Mouse (Mus musculus) retina, postnatal 1 day (tissue): ENCODE measurements around the gene H2-D1.
"Not testable (repeated sequence)": the region's sequence is repeated elsewhere in the genome, so short reads cannot be mapped to it uniquely, and the experiment has no call there.

ENCODE experiments used
- DNase-seq: peaks from one replicate; pipeline ENCODE4 v3.0.0-alpha.2; 2012

H2-D1 gene

DNA sequence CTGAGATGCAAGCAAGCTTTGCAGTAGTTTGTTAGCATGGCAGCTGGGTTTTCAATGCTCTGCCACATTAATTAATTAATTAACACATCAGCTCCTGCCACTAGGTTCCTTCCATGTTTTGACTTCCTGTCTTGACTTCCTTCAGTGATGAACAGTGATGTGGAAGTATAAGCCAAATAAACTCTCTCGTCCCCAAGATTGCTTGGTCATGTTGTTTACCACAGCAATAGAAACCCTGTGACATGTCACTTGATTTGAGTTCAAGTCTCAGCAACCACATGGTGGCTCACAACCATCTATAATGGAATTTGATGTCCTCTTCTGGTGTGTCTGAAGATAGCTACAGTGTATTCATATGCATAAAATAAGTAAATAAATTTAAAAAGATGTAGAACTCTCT, 5.2 kb upstream of the H2-D1 start:
- DNase-seq = no peak

DNA sequence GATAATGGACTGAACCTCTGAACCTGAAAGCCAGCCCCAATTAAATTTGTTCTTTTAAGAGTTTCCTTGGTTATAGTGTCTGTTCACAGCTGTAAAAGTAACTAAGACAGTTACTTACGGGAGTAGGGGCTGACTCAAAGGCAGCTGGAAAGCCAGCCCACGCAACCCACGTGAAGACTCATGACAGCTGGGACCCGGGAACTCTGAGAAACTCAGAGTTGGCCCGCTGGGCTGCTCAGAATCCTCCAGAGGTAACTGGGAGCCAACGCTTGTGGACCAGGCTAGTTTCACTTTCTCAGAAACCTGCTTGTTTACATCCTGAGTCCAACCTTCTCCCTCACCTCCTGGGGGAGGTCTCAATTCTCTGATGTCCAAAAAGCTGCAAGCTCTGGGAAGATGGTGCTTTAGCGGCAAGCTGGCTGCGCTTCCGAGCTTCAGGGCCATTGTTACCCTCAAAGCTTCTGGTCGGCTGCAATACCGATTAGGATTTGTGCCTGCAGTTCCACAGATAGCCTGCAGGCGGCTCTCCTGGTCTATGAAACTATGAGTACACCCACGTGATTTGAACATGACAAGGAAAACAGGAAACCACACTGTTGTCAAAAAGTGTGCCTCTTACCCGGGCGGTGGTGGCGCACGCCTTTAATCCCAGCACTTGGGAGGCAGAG, 4.6 kb upstream of the H2-D1 start:
- DNase-seq = peak; percentile 94

DNA sequence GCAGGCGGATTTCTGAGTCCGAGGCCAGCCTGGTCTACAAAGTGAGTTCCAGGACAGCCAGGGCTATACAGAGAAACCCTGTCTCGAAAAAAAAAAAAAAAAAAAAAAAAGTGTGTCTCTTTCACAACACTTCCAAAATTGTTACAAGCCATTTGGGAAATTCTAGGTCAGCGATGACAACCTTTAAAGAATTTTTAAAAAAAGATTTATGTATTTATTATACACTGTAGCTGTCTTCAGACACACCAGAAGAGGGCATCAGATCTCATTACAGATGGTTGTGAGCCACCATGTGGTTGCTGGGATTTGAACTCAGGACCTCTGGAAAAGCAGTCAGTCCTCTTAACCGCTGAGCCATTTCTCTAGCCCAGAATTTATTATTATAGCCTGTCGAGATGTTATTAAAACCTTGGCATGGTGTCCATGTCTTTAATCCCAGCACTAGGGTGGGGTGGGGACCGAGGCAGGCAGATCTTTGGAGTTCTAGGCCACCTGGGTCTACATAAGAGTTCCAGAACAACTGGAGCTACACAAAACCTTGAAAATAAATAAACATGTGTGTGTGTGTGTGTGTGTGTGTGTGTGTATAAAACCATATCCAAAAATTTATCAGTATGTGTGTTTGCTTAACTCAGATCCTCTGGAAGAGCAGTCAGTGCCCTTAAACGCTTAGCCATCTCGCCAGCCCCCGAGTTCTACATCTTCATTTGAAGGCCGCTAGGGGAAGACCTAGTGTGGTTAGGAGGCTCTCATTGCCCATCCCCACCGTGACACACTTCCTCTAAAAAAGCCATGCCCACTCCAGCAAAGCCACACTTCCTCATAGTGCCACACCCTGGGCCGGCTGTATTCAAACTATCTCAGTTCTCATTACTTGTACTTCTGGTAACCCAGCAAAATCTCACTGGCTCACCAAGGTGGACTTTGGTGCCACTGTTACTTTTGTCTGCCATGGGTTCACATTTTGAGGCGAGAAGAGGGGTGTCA, 3.7 kb upstream of the H2-D1 start:
- DNase-seq = no peak

DNA sequence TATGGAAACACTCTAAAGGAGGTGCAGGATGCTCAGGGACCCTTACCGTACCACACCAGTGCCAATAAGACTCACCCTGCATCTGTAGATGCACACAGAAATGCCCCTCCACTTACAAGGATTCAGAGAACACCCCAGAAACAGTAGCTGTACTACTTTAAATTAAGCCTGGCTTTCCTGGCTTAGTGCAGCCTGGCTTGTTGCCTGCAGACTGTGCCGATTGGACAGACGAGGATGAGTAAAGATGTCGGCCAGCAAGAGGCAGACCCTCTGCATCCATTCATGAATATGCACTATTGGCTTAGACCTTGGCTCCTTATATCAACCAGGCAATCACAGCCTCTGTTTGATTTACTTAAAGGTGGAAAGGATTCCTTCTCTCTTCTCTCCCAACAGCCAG, 2.9 kb upstream of the H2-D1 start:
- no peak for DNase-seq

DNA sequence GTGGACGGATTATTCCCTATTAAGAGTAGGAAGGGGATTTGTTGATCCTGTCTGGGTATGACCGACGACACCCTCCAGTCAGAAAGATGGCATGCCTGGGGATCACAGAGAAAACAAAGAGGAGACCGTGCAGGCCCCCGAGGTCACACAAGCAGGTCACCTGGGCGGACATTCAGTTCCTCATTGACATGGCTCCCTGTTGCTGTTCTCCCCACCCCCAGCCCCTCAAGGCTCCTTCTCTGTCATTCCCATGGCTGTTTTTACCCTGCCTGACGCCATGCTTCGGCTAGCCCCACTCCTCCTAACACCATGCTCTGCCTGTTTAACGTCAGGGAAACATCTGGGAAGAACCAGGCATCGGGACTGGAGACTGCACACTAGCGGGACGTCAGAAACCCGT, 879 bp upstream of the H2-D1 start:
- DNase-seq = no peak

DNA sequence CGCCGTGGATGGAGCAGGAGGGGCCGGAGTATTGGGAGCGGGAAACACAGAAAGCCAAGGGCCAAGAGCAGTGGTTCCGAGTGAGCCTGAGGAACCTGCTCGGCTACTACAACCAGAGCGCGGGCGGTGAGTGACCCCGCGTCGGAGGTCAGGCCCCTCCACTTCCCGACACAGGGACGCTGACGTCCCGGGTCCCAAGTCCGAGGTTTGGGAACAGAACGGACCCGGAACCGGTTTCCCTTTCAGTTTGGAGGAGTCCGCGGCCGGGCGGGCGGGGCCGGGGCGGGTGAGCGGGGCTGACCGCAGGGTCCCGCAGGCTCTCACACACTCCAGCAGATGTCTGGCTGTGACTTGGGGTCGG, 973 bp downstream of the H2-D1 start:
- DNase-seq = no peak

DNA sequence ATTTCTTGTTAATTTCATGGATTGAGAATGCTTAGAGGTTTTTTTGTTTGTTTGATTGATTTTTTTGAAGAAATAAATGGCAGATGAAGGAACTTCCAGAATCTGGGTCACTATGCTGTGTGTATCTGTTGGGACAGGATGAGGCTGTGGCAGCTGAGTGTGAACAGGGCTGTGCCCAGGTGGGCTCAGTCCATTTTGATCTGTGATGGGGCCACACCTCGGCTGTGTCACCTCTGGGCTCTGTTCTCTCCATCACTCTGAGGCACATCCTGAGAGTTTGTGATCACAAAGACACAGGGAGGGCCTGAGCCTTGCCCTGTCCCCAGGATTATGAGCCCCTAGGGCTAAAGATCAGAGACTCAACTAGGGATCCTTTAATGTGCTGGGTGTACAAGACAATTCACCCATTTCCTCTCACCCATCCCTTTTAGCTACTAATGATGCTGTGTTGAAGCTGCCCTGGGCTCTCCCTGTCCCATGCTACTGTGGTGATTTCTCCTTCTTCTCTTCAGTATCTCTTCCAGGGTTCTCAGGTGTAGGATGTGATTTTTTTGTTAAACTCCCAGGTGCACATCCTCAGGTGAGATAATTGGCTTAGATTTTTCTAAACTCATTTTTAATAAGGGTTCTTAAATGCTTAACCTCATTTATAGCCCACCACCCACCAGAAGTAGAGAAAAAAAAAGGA, 5.0 kb downstream of the H2-D1 start:
- no peak for DNase-seq

DNA sequence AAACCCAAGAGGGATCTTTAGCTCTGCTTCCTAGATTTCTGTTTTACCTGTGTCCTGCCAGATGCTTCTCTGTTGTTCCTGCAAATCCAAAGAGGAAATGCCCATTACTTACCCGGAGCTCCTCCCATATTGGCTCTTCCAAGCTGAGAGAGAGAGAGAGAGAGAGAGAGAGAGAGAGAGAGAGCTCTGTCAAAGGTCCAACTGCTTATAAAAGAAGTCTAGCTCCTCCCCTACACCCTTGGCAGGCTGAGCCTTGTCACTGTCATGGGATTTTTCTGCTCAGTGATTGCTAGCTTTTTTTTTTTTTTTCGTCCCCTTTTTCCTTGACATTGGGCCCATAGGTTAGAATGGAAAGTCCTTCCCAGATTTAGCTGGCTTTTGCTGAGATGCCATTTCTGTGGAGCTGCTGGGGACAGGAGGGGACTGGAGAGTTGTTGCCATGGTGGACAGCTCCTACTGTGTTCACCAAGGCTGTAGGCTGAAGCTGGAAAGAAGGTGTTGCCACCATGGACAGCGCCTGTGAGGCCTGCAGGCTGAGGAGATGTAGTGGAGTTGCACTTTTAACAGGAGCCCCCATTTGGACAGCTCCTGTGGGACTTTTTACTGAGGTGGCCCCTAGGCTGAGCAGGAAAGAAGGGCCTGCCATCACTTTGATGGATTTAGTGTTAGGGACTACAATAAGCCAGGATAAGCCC, 7.3 kb downstream of the H2-D1 start:
- no peak for DNase-seq

DNA sequence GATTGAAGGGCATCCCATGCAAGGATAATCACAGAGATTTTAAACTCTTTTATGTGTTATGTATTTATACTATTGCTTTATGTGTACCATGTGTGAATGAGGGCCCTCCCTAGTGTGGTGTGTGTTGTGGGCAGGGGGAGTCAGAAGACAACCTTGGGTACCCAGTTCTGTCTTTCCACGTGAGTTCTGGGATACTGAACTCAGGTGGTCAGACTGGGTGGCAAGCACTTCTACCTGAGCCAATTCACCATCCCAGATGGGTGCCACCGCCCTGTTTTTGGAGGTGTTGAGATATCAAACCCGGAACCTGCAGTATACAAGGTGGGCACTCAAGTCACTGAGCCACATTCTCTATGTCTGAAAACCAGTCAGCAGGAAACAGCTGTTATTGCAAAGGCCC, 9.7 kb downstream of the H2-D1 start:
- DNase-seq = no peak

DNA sequence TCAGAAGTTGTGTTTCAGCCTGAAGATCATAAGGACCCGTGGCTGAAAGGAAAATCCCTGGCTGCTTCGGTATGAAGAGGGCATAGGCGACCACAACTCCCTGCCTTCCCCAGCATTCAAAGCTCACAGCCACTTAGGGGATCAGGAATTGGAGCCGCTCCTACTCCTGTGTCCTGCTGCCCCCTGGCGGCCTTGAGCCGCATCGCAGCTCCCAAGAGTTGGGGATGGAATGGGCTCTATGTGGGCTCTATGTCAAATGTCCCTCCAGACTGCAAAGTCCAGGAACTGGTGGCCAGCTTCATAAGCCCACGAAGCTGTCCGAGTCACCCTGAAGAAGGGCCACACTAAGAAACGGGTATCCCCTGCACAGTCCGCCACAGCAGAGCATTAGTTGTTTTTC, 12.2 kb downstream of the H2-D1 start:
- peak; percentile 87 for DNase-seq

DNA sequence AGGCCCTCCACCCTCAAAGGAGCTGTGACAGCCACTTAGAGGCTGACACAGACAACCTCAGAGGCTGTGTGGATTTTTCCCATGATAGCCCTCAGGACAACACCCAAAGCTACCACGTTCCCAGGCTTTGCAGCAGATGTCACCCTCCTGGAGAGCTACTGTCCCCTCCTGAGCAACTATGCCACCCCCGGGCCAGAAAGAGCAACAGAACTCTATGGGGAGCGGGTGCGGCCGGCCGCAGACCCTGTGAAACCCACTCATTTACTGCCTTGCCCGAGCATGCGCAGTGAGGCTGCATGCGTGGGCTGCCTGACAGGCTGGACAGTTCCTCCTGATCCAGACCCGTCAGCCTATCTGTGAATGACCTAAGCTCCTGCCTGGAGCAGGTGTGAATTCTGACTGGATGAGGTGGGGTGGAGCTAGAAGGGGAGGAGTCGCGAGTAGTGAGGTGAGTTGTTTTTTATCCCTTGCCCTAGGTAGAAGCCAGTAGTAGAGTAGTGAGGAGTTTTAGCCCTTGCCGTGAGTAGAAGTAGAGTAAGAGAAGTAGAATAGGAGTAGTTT, 13.9 kb downstream of the H2-D1 start:
- no peak for DNase-seq

DNA sequence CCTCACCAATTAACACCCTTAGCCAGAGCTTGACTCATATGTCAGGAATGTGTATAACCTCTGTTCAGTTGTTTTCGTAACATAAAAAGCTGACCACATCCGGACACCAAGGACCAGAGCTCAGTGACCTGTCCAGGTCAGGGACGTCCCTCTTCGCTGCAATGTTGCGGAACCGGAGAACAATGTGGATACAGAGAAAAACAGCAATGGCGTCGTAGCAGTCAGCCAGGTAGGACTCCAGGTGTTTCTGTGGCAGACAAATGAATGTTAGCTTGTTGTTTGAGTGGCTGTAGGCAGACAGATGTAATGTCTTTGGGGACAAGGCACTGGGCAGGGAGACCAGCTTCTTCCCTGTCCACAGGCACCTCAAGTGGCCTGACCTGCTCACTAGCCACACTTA, 15.5 kb downstream of the H2-D1 start:
- no peak for DNase-seq

DNA sequence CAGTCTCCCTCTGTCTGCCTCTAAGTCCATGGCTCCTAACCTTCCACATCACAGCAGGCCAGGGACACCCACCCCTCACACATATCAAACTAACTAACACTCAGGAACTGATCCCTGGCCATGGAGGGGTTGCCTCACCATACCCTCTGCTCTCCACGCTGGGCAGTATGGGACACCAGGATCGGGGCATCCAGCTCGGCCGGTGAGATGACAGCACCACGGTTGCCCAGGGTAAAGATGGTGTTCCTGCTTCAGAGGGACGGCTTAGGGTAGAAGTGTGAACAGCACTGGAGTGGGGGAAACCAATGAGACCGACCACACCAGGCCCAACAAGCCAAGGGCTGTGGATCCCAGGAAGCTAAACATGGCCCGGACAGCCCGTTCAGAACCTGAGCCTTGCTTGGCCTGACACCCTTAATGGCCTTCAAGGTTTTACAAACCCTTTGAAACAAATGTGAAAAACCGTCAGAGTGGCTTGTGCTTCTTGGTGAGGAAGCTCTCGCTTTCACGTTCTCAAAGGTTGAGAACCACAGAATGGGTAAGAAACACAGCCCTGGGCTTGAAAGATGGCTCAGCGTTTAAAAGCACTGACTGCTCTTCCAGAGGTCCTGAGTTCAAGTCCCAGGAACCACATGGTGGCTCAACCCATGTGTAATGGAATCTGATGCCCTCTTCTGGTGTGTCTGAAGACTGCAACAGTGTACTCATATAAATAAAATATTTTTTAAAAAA, 16.6 kb downstream of the H2-D1 start:
- no peak for DNase-seq

DNA sequence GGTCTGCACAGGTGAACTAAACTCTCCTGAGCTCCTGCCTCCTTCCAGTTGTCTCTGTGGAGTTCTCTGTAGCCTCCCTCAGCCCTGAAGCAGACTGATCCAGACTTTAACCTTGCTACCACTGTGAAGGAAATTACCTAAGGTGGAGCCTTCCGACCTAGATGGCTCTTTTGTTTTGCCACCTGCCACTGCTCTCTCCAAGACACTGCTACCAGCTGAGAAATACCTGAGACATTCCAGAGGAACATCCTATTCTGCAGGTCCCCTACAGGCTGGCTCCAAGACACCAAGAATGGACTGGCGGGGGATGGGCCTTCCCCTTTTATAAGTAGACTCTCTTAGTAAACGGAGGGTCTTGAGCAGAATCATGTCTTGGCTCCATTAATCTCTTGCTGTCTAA, 17.7 kb downstream of the H2-D1 start:
- no peak for DNase-seq

DNA sequence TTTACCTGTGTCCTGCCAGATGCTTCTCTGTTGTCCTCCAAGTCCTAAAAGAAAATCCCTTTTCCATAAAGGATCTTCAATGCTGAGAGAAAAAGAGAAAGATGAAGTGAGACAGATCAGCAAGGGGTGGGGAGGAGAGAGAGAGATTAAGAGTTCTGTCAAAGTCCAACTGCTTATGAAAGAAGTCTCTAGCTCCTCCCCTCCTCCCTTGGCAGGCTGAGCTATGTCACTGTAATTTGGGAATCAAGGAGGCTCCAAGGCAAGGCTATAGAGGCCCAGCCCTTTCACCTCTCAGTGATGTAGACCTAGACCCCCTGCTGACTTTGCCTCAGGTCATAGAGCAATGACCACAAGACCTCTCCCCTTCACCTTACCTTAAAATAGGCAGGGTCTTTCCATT, 22.9 kb downstream of the H2-D1 start:
- DNase-seq = no peak

DNA sequence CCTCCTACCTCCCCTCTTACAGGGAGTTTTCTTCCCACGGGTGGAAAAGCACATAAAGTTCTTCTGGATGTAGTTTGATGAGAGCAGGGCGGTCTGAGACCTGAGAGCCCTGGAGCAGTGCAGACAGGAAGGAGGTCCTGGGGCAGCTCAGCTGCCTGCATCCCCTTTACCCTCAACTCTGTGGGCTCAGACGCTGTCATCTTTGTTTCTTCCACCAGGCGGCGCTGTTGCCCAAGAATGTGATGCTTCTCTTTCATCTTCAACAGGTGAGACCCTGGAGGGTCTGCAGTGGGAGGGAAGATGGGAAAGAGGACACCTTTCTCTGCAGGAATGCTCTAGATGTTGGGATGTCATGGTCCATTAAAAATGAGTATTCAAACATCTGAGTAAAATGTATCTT, 33.3 kb downstream of the H2-D1 start:
- peak; percentile 56 for DNase-seq

DNA sequence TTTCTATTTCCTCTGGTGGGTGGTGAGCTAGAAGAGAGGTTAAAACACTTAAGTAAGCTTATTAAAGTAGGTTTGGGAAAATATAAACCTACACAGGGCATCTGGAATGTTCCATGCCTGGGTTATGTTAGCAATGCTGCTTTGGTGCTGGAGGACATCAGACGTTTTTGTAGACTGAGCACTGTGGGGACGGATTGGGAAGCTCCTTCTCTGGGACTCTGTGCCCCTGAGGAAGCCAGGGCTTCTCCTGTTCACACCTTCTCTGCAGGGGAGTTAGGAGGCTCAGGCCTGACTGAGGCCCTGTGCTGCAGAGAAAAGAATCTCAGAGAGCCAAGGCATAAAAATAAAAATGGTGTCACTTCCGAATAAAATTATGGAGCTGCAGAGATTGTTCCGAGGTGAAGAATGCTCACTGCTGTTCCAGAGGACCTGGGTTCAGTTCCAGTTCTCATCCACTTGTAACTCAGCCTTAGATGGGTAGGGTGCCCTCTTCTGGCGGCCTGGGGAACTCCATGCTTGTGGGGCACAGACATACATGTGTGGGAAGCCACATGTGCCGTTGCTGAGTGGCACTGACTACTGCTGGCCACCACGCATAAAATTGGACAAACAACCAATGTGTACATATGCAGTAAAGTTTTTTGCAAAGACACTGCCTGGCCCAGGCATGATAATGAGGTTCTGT, 37.9 kb downstream of the H2-D1 start:
- not testable (repeated sequence) for DNase-seq

DNA sequence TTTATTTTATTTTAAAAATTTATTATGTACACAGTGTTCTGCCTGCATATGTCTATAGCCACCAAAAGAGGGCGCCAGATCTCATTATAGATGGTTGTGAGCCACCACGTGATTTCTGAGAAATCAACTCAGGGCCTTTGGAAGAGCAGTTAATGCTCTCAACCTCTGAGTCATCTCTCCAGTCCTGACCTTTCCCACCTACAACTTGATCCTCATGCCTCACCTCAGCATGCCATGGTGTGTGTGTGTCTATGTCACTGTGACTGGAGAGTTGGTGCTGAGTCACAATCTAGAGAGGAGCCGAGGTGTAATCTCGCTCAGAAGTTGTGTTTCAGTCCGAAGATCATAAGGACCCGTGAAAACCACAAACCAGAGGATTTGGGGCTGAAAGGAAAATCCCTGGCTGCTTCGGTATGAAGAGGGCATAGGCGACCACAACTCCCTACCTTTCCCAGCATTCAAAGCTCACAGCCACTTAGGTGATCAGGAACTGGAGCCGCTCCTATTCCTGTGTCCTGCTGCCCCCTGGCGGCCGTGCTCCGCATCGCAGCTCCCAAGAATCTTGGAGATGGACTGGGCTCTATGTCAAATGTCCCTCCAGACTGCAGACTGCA, 39.2 kb downstream of the H2-D1 start:
- peak; percentile 80 for DNase-seq

DNA sequence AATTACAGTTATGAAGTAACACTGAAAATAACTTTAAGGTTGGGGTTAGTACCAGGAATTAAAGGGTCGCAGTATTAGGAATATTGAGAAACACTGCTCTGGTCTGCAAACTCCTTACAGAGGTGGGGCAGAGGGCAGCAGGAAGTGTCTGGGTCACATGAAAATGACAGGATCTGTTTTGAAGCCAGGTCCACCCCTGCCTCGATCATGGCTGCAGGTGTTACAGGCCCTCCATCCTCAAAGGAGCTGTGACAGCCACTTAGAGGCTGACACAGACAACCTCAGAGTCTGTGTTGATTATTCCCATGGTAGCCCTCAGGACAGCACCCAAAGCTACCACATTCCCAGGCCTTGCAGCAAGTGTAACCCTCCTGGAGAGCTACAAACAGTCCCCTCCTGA, 40.7 kb downstream of the H2-D1 start:
- no peak for DNase-seq

DNA sequence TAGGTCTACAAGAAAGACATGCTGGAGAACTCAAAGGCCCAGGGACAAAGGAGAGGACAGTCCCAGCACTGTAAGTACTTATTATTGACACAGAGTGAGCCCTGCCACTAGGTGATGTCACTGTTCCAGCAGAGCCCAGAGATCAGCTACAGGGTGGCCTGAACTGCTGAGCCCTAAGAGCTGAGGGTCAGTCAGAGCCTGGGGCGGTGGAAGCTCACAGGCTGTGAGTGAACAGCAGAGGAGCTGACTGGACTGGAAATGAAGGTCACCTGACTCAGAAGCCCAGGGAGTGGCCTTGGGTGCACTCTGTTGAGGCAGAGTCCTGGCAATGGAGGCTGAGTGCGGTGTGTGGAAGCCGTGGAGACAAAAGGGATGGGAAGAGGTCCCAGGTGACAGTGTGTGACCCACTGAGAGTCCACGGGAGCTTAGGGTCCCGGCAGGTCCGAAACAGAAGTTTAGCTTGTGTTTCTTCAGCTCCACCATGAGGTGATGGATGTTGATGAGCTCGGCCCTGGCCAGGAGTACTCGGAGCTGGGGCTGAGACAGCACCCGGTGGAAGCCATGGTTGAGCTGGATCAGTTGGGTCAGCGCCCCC, 41.3 kb downstream of the H2-D1 start:
- DNase-seq = no peak

DNA sequence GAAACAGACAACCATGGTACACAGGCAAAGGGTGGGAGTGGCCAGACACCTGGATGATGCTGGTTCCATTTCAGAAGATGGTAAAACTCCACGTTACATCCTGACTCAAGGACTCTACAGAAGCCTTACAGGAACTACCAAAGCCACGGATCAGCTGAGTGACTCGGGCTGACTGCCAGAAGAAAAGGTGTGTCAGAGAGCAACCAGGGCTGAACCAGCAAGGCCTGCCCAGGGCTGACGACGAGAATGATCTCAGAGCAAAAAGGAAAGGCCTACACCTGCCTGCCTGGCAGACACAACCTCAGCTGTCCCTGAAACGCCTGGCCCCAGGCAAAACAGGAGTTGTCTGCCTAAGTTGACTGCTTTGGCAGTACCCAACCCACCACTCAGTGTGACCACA, 41.9 kb downstream of the H2-D1 start:
- DNase-seq = no peak
